Mouse (Mus musculus): ENCODE measurements around the gene Sdk2.

DNA sequence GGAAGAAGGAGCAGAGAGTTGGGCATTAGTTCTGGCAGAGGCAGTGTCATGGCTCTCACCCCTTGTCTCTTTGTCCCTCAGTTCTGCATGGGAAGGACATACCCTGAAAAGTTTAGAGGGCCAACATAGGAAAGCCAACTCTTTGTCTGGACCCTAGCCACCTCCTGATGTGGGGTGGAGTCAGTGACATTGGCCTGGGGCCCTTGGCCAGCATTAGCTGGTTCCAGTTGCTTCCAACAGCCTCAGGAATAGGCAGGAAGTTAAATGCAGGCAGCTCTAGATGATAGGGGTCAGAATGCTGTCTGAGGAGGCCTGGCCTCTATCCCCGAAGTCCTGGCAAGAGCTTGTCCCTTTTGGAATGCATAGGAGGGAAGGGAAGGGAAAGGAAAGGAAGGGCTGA is 42.9 kb downstream of the Sdk2 start:
- TF ChIP-seq CTCF (IDR thresholded peaks at IDR 0.05; ENCODE audit: low read depth, low read length) (no peak), GATA1 (IDR thresholded peaks at IDR 0.05; ENCODE audit: borderline replicate concordance, low read length) (no peak), POLR2AphosphoS5 (IDR thresholded peaks at IDR 0.05; ENCODE audit: insufficient replicate concordance, low read depth, low read length) (no peak)

All from G1E (cell line).